Mouse (Mus musculus) lung, postnatal 25 days (tissue): Measurements from ENCODE around the gene Dennd4c.

Experiments used
- DNase-seq: peaks from one replicate; pipeline ENCODE4 v3.0.0; 2022; ENCODE audit warnings: low spot score

The Dennd4c gene

DNA sequence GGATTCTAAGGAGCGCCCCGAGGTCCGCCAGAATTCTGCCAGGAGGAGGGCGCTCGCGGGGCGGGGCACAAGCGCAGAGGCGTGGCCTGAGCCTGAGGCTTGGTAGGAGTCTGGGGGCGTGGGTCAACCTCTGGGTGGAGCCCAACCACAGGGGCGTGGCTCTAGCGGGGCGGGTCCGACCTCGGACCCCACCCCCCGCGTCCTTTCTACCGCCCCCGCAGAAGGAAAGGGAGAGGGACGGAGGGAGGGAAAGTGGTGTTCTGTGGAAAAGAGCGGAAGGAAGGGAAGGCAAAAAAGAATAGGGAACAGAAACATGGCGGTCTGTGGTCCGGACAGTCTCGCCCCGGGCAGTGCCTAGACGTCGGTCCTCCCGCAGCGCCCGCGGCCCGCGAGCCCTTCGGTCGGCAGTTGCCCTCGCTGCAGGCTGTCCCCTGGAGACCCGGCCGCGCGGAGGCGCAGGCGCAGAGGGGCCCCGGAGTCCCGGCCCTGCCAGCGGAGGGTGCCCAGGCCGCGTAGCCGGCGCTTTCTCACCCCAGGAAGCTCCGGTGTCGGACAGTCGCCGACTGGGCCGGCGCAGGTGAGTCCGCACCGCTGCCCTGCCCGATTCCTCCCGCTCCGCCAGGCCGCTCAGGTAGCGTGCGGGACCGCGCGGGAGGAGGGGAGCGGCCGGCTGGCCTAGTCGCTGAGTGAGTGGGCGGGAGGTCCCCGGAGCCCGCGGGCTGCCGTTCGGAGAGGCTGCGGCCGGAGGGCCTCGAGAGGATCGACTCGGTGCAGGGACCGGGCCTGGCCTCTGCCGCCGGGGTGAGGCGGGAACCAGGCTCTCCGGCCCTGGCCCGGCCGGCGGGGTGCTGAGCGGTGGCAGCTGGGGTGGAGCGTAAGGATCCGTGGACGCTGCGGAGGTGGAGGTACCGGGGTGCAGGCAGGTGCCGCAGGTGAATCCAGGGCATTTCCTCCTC lies at the start of gene Dennd4c:
Dennd4c (plus strand) TSS at position 220 of the 956 bp plus-strand sequence.
- peak; percentile 94 for DNase-seq

- no peak for DNase-seq
These were observed 49.0 kb upstream of the Dennd4c start for GRCm38 (mm10) chr4:86699161-86699865.

DNA sequence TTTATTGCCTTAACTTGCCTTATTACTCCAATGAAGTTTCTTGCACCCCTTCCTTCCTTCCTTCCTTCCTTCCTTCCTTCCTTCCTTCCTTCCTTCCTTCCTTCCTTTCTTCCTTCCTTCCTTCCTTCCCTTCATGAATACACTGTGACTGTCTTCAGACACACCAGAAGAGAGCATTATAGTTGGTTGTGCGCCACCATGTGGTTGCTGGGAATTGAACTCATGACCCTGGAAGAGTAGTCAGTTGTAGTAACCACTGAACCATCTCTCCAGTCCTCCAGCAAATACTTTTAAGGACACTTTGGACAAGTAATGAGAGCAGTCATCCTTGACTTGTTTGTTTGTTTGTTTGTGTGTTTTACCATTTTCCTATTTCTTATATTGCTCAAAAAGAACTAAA lies 39.6 kb upstream of the Dennd4c start:
- DNase-seq, result no peak

DNA sequence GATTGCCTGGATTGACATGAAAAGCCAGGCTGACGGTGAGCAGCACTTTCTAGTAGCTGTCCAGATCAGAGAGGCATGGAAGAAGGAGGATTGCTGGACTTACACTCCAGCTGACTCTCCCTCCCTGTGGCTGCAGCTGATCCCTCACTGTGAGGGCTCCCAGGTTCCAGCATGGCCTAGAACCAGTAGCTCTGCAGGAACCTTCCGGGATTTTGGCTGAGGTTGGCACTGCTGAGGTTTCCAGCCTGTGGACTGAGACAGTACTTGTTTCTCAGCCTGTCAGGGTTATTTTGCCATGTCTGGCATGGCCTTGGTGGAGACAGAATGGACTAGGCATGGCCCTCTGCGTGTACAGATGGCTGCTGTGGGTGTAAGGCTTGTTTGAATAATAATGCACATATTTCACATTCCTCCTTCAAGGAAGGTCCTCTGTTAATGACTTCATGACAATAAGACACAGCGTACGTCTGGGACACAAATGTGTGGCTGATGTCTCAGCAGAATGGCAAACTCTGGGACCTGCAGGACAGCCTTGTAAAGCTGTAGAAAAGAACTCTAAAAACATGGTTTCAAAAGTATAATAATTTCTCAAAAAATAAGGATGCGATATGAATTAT lies 38.2 kb upstream of the Dennd4c start:
- DNase-seq, result no peak

DNA sequence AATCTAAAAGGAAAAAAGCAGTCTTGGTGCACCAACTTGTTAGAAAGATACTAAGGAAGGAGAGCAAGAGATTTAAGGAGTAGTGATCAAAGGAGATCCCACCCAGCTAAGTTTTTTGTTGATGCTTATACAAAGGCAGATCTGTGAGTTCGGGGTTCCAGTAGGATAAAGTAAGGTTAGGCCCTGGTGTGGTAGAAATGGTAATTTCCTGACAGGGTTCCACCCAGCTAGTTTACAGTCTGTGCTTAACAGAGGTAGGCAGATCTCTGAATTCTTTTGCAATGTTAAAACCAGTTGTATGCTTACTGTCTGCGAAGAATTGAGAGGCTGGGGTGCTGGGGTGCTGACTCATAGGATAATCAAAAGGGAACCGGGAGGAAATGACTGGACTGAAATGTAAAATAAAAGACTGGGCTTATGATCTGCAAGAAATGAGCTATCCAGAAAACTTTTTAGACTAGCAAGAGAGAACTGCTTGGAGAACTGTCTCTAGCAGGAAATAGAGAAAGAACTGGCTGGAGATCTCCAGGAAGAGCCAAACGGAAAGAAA lies 37.6 kb upstream of the Dennd4c start:
- no peak for DNase-seq

GRCm38 (mm10) chr4:86712751-86713195 lies 35.6 kb upstream of the Dennd4c start:
- DNase-seq, result peak; percentile 48

- DNase-seq, result no peak
These were observed 34.8 kb upstream of the Dennd4c start for GRCm38 (mm10) chr4:86713518-86713917.

DNA sequence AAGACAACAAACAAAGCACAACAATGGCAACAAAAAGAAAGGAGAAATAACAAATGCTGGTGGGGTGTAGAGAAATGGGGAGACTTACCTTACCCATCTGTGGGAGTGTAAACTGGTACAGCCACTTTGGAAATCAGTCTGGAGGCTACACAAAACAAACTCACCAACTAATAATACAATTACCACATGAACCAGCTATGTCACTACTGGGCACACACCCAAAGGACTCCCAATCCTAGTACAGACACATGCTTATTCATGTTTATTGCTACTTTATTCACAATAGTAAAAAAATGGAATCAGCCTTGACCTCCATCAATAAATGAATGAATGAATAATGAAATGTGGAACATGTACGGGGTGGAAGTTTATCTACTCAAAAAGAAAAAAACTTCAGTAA lies 33.0 kb upstream of the Dennd4c start:
- no peak for DNase-seq

GRCm38 (mm10) chr4:86717176-86717575 lies 31.2 kb upstream of the Dennd4c start:
- peak; percentile 36 for DNase-seq

- no peak for DNase-seq
These were observed 29.3 kb upstream of the Dennd4c start for GRCm38 (mm10) chr4:86718878-86719577.

DNA sequence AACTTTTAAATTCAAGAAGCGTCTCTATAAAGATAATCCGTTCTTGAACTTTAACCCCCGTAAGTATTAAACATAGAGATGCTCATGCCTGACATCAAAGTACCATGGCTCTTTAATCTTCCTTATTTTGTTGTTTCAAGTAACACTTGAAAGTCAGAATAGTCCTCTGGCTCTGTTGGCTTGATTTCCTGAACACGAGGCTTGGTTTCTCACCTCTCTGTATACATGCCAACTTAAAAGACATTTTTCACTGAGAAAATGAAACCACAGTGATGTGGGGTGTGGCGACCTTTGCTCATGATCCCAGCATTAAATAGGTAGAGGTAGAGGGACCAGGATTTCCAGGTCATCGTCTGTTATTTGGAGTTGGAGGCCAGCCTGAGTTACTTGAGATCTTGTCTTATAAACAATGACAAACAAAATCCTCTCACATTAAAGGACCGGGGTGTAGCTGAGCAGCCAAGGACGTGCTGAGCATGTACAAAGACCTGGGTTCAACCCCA lies 26.4 kb upstream of the Dennd4c start:
- DNase-seq, result peak; percentile 12

GRCm38 (mm10) chr4:86725175-86725574 lies 23.2 kb upstream of the Dennd4c start:
- DNase-seq, result no peak

- DNase-seq, result no peak
These were observed 22.2 kb upstream of the Dennd4c start for GRCm38 (mm10) chr4:86726141-86726540.

DNA sequence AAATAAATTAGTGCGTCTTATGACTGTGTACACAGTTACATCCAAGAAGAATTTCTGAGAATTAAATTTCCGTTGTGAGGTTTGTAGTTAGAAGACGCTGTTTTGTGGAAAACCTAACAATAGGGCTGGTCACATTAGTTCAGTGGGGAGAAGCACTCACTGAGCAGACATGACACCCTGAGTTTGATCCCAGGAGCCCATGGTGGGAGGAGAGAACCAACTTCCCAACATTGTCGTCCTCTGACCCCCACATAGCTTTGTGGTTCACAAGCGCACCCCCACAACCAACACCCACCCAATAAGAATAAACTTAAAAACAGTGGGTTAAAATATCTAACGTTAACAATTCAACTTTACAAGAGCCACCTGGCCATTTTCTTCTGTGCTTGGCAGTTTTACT lies 18.5 kb upstream of the Dennd4c start:
- DNase-seq, result no peak

GRCm38 (mm10) chr4:86734088-86734841 lies 14.1 kb upstream of the Dennd4c start:
- DNase-seq, result no peak

- DNase-seq, result no peak
These were observed 8.9 kb upstream of the Dennd4c start for GRCm38 (mm10) chr4:86739308-86739993.

DNA sequence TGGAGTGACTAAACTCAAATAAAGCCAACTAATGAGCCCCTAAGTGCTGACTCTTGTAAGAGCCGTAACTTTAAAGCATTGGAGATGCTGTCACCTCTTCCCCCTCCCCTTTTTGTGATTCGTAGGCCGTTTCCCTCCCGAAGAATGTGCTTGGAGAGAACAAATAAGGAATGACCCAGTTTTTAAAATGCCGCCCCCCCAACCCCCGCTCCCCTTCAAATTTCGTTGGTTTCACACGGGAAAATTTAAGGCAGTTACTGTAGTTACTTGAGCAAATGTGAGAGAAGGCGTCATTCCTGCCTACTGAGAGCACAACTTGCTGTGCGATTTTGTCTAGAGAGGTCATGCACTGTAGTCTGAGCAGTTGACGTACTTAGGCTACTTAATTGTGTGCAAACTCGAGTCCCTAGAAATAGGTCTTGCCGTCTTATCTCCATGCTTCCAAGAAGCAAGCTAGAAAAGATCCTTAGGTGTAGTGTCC lies 1.0 kb downstream of the Dennd4c start:
- no peak for DNase-seq

DNA sequence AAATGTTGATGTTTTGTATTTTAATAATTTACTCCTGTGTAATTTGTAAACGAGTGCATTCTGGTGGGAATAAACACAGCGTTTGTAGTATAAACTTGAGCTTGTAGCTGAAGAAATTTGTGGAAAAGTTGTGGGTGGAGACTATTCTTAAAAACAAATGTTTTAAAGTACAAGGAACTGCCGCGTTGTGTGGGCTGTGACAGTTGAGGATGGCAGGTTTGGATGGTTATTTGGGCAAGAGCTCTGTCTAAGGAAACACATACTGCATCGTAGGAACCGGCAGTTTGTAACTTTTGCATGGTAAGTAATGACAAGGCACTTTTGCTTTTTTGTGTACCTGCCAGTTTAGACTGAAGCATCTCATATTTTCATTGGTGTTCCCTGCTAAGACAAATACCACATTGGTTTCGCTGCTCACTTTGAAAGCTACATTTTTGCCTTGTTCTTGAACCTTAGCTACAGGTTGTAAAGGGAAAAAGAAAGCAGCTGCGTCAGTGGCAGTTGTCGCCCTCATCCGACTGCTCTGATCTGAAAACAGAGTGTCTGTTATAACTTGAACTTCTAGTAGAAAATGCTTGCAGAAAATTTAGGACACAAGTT lies 2.1 kb downstream of the Dennd4c start:
- no peak for DNase-seq

DNA sequence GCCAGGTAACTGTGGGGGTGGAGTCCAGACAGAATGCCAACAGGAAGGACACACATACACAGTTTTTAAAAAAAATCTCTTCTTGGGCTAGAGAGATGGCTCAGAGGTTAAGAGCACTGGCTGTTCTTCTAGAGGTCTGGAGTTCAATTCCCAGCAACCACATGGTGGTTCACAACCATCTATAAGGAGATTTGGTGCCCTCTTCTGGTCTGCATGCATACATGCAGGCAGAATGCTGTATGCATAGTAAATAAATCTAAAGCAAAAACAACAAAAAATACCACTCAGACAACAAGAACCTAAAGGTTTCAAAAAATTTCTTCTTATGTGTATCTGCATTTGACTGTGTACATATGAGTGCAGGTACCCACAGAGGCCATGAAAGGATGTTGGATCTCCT lies 16.0 kb downstream of the Dennd4c start:
- no peak for DNase-seq

- DNase-seq, result peak; percentile 8
These were observed 29.2 kb downstream of the Dennd4c start for GRCm38 (mm10) chr4:86777587-86777986.
